Mouse (Mus musculus) testis, adult 2 months (tissue): ENCODE results near the gene Mrps27.

Source experiments
- CTCF ChIP-seq: fragments of 200-500 bp; IDR thresholded peaks from 2 replicates; pipeline ENCODE4 v1.5.1; 2012; ENCODE audit warnings: low read depth, mild to moderate bottlenecking, inconsistent platforms, low read length, moderate library complexity; ENCODE audit not compliant: control insufficient read depth, insufficient read depth, insufficient replicate concordance
- POLR2A ChIP-seq: fragments of 200-500 bp; IDR thresholded peaks from 2 replicates; pipeline ENCODE4 v1.6.1; 2012; ENCODE audit warnings: low read depth, mild to moderate bottlenecking, inconsistent platforms, low read length, moderate library complexity; ENCODE audit not compliant: control insufficient read depth

DNA sequence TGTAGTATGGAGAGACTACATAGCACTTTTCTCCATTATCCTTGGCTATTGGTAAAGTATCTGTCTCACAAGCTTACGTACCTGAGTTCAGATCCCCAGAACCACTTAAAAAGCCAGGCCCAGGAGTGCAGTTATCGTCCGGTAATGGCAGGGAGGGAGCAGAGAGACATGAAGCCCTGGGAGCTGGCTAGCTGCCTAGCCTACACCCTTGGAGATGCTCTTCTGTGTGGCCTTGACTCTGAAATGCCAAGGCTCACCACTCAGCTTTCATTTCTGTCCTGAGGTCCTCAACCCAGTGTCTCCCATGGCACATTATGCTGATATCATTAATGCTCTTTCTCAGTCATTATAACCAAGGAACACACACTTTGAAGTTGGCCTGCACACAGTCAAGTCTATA is 67.2 kb downstream of the Mrps27 start:
- TF ChIP-seq POLR2A (no peak), CTCF (no peak)
